Mouse (Mus musculus): ENCODE measurements around the gene Fcrl5. TPM values are rescaled to one million over a fixed set of nuclear protein-coding genes. Genes with fewer than 3 reads are reported as not detected.
A peak's percentile ranks its signal among the peaks of the same experiment; 100 is the strongest.
"Not testable (repeated sequence)": the region's sequence is repeated elsewhere in the genome, so short reads cannot be mapped to it uniquely, and the experiment has no call there.

Fcrl5 gene
- total RNA-seq (2014; fragmentation: Nextera tagmentation) (not detected in 2 replicates), total RNA-seq (2017) (not detected in 2 replicates)

DNA sequence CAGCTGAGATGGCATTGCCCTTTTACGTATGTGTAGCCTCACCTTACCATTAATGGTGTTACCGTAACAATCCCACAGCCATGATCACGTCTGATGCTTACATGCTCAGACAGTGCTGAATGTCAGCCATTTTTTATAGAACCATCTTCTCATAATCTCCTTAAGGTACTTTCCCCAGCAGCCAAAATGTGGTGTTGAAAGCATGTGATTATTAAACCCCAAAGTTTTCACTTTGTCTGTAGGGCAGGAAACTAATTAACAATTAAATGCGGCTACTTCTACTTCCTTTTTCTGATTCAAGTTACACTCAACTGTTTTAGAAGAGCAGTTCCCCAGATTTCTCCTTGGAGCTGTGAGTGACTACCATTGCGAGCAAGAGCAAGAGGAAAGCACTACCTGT is at the start of gene Fcrl5:
Gene Fcrl5 (plus strand): TSS at position 295 of the 400 bp plus-strand sequence.
- no peak for ATAC-seq (replicated peaks; ENCODE audit: low FRiP score, low TSS enrichment, poor library complexity, severe bottlenecking)

DNA sequence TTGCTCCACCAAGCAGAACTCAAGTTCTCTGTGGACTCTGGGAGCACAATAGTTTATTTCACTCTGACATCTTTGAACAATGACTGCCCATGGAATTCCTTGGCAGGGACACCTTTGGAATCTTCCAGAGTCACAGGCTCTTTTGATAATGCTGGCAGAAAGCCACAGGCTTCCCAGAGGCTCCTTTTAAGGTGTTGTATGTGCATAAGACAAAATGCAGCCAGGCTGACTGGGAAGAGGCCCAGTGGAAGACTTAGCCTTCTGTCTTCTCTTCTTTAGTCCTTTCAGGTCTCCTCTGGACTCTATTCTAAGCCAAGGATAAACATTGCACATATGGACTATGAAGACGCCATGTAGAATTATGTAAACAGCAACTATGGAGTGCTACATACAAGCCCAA is 44.6 kb upstream of the Fcrl5 start:
- ATAC-seq (replicated peaks; ENCODE audit: low FRiP score, low TSS enrichment, poor library complexity, severe bottlenecking), result no peak

DNA sequence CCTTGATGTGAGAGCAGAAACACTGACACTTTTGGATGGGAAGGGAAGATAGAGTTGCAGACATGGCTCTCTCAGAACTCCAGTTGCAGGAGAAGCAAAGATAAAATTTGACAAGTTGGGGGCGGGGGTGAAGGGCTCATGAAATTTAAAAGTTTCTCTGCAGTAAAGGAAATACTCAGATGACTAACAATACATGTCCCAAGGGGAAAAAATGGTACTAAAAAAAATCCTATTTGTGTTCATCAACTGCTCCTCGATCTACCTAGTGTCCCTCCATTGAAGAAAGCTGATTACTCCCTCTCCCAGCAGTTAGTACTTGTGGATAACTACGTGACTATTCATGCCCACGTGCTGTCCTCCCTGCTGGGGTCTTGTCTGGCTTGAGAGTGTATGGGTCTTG is 36.8 kb upstream of the Fcrl5 start:
- ATAC-seq (replicated peaks; ENCODE audit: low FRiP score, low TSS enrichment, poor library complexity, severe bottlenecking), result no peak

DNA sequence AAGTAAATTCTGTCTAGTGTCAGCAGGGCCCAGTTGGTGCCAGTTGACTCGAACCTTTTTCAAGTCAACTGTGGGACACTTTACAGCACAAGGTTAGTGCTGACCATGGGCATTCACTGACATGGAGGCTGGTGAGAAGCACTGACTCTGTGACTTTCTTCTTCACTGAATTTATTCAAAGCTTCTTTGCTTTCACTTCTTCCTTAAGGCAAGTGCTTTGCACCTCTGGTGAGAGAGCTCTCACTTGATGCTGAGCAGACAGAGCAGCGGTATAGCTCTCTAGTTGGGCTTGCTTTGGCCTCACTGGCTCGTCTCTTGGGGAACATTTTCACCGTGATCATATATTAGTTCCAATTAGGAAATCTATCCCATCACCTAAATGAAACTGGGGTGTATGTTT is 35.7 kb upstream of the Fcrl5 start:
- no peak for ATAC-seq (replicated peaks; ENCODE audit: low FRiP score, low TSS enrichment, poor library complexity, severe bottlenecking)

DNA sequence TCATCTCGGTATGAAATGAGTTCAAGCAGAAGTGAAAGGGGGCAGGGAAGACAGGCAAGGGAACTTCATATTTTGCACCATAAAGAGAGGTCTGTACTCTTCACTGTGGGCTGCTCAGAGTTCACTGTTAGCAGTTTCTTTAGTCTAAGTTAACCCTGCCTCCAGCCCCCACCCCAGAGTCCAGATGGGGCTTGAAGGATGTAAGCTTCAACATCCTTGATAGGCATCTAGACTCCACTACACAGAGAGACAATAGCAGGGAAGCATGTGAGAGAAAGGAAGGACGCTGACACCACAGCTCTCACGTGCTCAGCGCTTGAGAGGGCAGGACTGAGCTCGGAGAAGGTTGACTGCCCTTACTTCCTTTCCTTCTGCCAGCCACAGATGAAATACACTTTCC is 34.3 kb upstream of the Fcrl5 start:
- no peak for ATAC-seq (replicated peaks; ENCODE audit: low FRiP score, low TSS enrichment, poor library complexity, severe bottlenecking)

DNA sequence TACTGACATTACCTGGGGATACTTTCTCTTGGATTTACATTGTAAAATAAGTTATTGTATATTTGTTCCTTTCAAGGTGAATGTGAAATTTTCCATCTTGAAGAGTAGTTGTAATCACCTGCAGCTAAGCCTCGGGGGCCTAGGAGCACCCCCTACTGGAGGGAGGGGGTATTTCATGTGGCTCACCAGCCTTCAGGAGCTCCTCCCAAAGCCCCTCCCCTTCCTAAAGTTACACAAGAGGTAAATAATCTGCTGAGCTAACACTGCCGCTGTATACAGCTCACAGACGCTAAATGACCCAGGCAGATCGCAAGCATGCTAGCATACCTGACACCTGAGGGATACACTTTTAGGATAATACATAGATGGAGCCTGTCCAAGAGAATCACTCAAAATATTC is 27.4 kb upstream of the Fcrl5 start:
- peak; percentile 86 for ATAC-seq (replicated peaks; ENCODE audit: low FRiP score, low TSS enrichment, poor library complexity, severe bottlenecking)

DNA sequence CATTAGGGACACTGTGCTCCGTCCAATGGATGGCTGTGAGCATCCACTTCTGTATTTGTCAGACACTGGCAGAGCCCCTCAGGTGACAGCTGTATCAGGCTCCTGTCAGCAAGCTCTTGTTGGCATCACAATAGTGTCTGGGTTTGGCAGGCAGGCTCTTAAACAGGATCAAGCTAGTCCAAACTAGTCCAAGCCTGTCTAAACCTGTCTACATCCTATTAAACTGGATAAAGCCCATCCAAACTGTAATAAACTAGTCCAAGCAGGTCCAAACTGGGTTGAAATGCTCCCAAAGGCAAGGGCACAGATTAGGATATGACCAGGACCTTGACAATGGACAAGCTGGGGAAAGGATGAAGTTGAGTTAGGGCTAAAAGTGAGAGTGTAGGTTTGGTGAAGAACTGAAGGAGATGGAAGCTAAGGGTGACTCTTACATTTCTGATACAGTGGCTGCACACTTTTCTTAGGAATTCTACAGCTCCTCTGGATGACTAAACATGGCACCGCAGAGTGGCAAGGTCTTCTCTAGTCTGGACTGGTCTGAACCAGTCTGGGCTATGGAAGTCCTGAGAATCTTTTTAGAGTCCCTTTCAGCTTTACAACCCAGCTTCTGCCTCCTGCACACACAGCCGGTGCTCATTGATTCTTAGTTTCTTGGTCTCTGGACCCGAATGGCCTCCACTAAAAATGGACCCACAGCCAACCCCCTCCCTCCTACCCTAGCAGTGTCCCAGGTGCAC is 26.2 kb upstream of the Fcrl5 start:
- ATAC-seq (replicated peaks; ENCODE audit: low FRiP score, low TSS enrichment, poor library complexity, severe bottlenecking), result no peak

DNA sequence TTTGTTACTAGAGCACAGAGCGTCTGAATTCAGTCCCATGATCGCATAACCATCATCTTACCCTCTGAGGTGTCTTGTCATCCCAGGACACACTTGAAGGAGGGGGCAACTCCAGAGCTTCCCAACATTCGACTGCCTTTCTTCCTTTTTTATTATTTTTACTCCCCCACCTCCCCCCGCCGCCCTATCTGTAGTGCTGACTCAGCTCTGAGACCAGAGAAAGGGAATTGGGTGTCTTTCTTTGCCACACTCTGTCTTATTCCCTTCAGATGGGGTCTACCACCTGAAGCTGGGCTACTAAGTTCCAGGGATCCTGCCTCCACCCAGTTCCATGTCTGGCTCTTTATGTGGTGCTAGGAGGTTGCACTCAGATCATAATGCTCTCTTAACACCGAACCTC is 25.0 kb upstream of the Fcrl5 start:
- ATAC-seq (replicated peaks; ENCODE audit: low FRiP score, low TSS enrichment, poor library complexity, severe bottlenecking), result no peak

DNA sequence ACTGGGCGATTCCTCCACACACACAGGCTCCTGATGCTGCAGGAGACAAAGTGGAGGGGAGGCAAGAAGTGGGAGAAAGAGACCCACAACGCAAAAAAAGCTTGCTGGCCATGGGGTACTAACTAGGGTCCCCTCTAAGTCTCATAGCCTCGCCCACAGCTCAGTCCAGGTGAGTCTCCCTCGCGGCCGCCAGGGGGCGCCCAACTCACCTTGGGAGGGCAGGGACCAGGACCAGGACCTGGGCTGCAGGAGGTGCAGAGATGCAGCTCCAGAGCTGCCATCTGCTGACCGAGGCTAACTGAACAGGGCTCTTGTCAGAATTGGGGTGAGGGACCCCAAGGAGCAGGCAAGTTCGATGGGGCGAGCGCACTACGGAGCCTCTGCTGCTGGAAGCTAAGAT is 24.4 kb upstream of the Fcrl5 start:
- ATAC-seq (replicated peaks; ENCODE audit: low FRiP score, low TSS enrichment, poor library complexity, severe bottlenecking), result peak; percentile 89

DNA sequence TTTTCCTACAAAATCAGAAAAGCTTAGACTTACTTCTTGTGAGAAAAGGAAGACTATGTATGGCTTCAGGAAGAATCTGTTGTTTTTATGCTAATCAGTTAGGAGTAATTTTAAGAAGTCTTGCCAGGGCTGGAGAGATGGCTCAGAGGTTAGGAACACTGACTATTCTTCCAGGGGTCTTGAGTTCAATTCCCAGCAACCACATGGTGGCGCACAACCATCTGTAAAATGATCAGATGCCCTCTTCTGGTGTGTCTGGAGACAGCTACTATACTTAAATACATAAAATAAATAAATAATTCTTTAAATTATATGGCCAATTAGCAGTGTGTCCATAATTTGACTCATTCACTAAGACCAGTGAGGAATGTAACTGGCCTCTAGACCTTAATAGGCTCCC is 14.9 kb upstream of the Fcrl5 start:
- no peak for ATAC-seq (replicated peaks; ENCODE audit: low FRiP score, low TSS enrichment, poor library complexity, severe bottlenecking)

DNA sequence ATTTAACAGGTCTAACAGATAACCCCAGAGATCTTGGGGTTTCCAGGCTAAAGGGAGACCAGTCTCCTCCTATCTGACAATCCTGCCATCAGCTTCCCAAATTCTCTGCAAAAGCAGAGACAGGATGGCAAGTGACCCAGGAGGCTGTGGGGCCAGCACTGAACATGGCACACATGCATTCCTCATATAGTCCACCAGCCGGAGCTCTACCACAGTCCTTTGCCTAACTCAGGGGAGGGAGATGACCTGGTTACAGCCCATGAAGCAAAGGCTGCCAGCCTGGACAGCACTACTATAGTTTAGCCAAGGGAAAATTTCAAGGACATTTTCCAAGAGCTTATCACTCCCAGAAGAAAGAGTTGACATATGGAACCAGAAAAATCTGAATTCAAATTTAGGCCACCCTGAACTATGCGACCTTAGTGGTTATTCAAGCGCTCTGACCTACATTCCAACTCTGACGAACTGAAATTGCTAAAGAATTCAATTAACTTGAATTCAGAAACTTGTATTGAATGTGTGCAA is 13.1 kb upstream of the Fcrl5 start:
- ATAC-seq (replicated peaks; ENCODE audit: low FRiP score, low TSS enrichment, poor library complexity, severe bottlenecking), result no peak

DNA sequence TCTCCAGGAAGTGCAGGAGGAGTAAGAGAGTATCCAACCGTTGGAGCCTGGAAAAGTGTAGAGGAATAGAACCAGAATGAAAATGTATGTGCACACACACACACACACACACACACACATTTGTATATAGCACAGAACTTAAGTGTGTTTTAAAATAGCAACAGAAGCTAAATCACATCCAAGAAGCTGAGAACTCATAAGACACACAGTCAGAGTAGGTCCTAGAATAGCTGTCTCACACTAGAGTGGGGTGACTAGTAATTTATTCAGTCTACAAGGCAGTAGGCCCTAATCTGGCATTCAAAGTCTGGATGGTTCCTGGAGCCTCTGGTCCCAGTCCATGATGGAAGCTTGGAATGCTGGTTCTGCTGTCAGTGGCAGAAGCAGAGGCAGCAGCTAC is 5.0 kb downstream of the Fcrl5 start:
- ATAC-seq (replicated peaks; ENCODE audit: low FRiP score, low TSS enrichment, poor library complexity, severe bottlenecking), result no peak

DNA sequence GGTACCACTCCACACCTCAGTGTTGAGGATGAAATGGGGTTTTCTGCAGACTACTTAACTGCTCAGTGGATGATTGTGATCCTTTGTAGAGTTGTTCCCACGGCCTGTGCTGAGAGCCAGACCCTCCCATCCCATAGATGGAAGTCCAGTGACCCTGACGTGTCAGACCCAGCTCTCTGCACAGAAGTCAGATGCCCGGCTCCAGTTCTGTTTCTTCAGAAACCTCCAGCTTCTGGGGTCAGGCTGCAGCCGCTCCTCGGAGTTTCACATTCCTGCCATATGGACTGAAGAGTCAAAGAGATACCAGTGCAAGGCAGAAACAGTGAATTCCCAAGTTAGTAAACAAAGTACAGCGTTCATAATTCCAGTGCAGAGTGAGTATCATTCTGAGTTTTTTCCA is 8.4 kb downstream of the Fcrl5 start:
- no peak for ATAC-seq (replicated peaks; ENCODE audit: low FRiP score, low TSS enrichment, poor library complexity, severe bottlenecking)

DNA sequence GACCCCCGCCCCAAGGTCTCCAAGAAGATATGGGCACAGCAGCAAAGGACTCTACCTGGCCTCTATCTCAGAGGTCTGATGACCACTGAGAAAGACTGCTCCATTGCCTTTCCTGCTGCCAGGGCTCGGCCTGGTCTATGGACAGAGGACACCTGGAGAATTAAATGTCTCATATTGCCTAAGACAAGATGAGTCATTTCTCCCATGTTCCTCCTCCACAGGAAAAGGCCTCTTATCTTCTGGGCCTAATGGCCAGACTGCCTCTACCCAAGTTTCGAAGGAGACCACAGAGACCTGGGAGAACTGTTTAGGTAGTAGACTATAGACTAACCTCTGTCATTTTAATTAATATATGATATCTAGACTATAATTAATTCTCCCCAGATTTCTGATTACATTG is 29.9 kb downstream of the Fcrl5 start:
- ATAC-seq (replicated peaks; ENCODE audit: low FRiP score, low TSS enrichment, poor library complexity, severe bottlenecking), result no peak

DNA sequence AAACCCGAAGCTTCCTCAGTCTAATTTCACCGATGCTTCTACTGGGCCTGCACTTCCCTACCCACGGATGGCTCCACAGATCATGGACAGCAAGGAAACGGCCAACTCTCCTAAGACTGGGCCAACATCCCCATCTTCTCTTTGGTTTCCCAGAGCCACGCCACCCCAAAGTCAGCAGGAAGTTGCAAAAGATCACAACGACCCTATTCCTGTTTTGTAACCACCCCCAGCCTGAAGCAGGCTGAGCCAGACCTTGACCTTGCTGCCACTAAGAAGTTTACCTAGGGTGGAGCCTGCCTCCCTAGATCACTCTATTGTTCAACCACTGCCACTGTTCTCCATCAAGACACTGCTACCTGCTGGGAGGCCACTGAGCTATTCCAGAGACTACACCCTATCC is 31.4 kb downstream of the Fcrl5 start:
- ATAC-seq (replicated peaks; ENCODE audit: low FRiP score, low TSS enrichment, poor library complexity, severe bottlenecking), result no peak

DNA sequence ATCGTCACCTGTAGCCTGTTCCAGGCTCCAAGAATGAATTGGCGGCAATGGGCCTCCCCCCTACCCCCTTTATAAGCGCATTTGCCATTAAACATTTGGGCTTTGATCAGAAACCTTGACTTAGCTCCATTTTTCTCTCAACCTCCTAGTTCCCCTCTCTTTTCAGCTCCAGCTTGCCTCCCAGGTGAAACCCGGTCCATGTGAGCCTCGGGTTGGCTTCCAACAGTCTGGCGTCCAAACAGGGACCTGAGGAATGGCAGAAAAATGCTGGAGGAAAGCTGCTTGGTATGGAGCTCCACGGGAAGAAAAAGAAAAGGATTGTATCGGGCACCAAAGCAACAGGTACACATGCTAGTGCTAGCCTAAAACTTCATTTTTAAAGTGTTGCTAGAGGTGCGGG is 31.8 kb downstream of the Fcrl5 start:
- ATAC-seq (replicated peaks; ENCODE audit: low FRiP score, low TSS enrichment, poor library complexity, severe bottlenecking), result no peak

DNA sequence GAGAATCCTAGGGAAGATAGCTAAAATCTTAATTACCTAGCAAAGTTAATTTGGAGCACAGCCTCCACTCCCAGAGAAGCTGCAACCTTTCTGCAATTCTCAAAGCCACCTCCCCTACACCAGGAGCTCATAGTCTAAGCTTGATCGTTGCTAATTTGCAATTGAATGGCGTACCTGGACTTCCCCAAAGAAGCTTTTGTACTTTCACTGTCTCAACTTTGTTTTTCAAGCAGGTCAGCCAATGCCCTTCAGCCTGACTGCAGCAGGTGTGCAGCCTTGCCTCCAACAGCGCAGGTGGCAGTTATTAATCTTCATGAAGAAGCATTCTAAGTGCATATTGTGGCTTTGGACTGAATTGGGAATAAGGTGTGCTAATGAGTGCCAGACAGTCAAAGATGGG is 42.4 kb downstream of the Fcrl5 start:
- not testable (repeated sequence) for ATAC-seq (replicated peaks; ENCODE audit: low FRiP score, low TSS enrichment, poor library complexity, severe bottlenecking)

DNA sequence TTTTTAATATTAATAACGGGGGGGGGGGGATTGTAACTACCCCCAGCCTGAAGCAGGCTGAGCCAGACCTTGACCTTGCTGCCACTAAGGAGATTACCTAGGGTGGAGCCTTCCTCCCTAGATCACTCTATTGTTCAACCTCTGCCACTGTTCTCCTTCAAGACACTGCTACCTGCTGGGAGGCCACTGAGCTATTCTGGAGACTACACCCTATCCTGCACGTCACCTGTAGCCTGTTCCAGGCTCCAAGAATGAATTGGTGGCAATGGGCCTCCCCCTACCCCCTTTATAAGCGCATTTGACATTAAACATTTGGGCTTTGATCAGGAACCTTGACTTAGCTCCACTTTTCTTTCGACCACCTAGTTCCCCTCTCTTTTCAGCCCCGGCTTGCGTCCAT is 43.0 kb downstream of the Fcrl5 start:
- not testable (repeated sequence) for ATAC-seq (replicated peaks; ENCODE audit: low FRiP score, low TSS enrichment, poor library complexity, severe bottlenecking)

DNA sequence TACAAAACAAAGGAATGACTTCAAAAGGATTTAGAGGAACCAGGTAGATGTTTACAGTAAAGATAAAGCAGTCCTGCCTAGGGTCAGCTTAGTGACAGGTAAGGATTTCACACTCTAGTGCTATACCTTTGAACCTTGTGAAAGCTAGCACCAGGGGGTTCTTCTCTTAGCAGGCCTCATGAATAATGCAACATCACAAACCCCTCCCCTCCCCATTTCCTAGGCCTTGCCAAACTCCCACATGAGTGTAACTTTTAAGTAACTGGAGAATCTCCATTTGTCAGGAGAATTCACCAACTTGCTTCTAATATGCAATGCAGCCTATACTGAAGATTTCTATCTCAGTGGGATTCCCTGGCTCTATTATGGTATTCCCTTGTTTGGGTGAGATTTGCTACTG is 43.7 kb downstream of the Fcrl5 start:
- ATAC-seq (replicated peaks; ENCODE audit: low FRiP score, low TSS enrichment, poor library complexity, severe bottlenecking), result not testable (repeated sequence)

DNA sequence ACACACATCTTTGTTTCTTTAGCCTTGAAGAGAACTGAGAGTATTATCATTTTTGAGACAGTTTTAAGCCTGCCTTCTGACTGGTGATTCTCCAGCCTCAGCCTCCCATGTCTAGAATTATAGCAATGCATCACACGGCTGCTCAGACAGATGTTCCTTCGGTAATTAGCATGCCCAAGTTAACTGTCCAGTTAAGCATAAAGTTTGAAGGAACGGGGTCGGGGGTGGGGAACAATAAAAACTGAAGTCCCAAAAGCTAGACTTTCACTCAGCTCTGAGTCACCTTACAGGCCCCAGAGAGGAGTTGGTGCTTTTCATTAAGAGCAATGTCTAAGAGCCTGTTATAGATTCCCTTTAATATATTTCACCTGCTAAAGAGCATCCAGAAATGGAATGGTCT is 51.8 kb downstream of the Fcrl5 start:
- no peak for ATAC-seq (replicated peaks; ENCODE audit: low FRiP score, low TSS enrichment, poor library complexity, severe bottlenecking)

DNA sequence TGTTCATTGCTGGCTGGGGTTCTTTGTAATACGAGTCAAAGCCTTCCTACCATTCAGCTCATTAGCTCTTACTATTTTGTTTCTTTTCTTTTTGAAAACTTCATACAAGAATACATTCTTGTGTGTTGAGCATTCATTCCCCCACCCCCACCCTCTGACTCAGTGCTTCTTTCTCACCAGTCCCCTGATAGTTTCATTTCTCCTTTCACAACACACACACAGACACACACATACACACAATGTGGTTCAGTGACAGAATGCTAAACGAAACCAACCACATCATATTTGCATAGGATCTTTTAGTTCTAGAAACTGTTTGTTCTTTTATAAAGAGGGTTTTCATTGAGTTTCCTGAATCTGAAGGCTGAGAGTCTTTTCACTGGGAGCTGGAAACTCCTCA is 52.3 kb downstream of the Fcrl5 start:
- no peak for ATAC-seq (replicated peaks; ENCODE audit: low FRiP score, low TSS enrichment, poor library complexity, severe bottlenecking)

DNA sequence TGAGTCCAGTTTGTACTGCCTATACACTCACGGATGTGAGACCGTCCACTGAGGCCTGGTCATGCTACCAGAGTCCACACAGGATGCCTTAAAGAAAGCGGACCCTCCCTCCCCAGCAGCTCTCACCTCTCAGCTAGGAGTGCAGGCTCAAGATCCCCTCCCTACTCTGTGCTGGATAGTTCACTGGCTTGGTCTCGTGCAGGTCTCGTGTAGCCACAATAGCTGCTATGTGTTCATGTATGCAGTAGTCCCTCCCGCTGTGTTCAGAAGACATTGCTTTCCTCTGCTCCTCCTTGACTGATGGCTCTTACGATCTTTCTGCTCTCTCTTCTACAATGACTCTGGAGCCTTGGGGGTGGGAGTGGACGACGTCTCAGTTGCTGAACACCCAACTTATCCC is 62.7 kb downstream of the Fcrl5 start:
- ATAC-seq (replicated peaks; ENCODE audit: low FRiP score, low TSS enrichment, poor library complexity, severe bottlenecking), result no peak

Measured in megakaryocyte-erythroid progenitor cell, adult 5-6 weeks (primary cell).